Mouse (Mus musculus) spleen, adult 2 months (tissue): ENCODE data around the gene Atp4b. TPM values are rescaled to one million over a fixed set of nuclear protein-coding genes. Genes with fewer than 3 reads are reported as not detected.

Source experiments
- polyA plus RNA-seq: library from polyadenylated mRNA; depleted of rRNA; stranded (reverse); fragments of >200 nt; gene quantifications from 2 replicates; pipeline ENCODE4 v1.2.3, GENCODE M21; 2012; rRNA removed

Atp4b gene
- polyA plus RNA-seq, 1 experiment: 0.06 TPM

Other genes with a start within 250 kb of the Atp4b start
- gene Lamp1, start 237.7 kb downstream of the Atp4b start, polyA plus RNA-seq: 234 and 318 TPM in 2 replicates
- 1.1 and 1.6 TPM in 2 replicates for gene Grtp1, start 196.2 kb downstream of the Atp4b start, polyA plus RNA-seq
- gene Adprhl1, start 142.7 kb downstream of the Atp4b start, polyA plus RNA-seq: 0.18 TPM in 1 of 2 replicates, not detected in the other
- 13.2 and 13.3 TPM in 2 replicates for gene Dcun1d2, start 108.7 kb downstream of the Atp4b start, polyA plus RNA-seq
- 10.5 and 12.0 TPM in 2 replicates for gene Tmco3, start 108.6 kb downstream of the Atp4b start, polyA plus RNA-seq
- gene Tfdp1, start 58.1 kb downstream of the Atp4b start, polyA plus RNA-seq: 22.8 and 24.1 TPM in 2 replicates
- gene Grk1, start 8.3 kb upstream of the Atp4b start, polyA plus RNA-seq: not detected in 2 replicates
- gene Tmem255b, start 38.4 kb upstream of the Atp4b start, polyA plus RNA-seq: 1.1 and 1.3 TPM in 2 replicates
- gene Gas6, start 97.7 kb upstream of the Atp4b start, polyA plus RNA-seq: 54.0 and 68.1 TPM in 2 replicates
- gene 1700029H14Rik, start 165.6 kb upstream of the Atp4b start, polyA plus RNA-seq: 0.19 and 0.22 TPM in 2 replicates